ENCODE assay signal across 38 mouse cellular contexts in the genomic region with DNA sequence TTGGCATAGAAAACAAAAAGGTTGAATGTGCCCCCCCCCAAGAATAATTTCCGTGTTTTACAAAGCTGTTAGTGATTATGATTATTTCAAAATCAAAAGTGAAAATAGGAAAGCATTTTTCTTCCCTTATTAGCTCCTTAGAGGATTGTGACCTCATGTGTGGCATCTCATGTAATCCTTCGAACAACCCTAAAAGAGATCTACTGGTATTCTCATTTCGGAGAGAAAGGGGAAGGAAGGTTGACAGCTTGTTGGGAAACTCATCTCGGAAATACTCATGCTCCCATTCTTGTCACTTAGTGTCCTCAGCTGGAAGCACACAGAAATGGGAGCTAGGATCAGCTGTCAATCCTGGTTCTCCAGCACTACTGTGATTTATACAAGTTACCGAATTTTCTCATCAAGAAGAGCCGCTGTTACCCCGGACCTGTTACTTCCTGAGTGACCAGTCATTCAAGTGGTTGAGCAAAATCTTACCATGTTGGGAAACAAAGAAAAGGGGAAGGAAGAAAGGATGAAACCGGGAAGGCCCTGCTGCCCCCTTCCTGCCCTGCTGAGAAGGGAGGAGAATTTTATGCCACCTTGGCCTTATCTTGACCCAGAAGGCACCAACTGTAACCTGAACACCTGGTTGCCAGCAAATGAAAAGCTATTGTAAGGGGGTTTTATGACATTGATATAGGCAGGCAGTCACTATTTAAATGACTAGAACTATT. TPM values are rescaled to one million over a fixed set of nuclear protein-coding genes. Genes with fewer than 3 reads are reported as not detected.
DNase-seq lines count a peak whose midpoint lies in the region; ATAC-seq and TF ChIP-seq lines count a peak whose summit lies in the region.
"Had no signal": no experiment of that assay in that cellular context is flagged by ENCODE, and none has a peak within 500 bp of the region (broad histone marks: within the 10 kb centered on the region; RNA-seq: fewer than 3 reads in every experiment).

No protein-coding gene starts in this region.

- no peak overlapping the region for H3K9ac ChIP-seq in intestine, embryonic 16.5 days (ENCODE audit: low read depth, low read length)
- no peak overlapping the region for H3K9ac ChIP-seq in intestine, embryonic 15.5 days
- H3K9ac ChIP-seq: forebrain, embryonic 13.5 days; hindbrain, embryonic 14.5 days; limb, embryonic 15.5 days; liver, embryonic 15.5 days; midbrain, embryonic 12.5 days had no signal

- H3K27me3 ChIP-seq in intestine, embryonic 16.5 days (replicated peaks; ENCODE audit: control insufficient read depth, insufficient read depth, low read length), result no peaks in the 10 kb centered on the region
- no peaks in the 10 kb centered on the region for H3K27me3 ChIP-seq in intestine, embryonic 15.5 days (replicated peaks)
- no peaks in the 10 kb centered on the region for H3K27me3 ChIP-seq in small intestine, adult 2 months (ENCODE audit: control insufficient read depth, insufficient read depth, low read length)
- H3K27me3 ChIP-seq: forebrain, embryonic 13.5 days; limb, embryonic 15.5 days; liver, embryonic 15.5 days; midbrain, embryonic 12.5 days had no signal

- H3K36me3 ChIP-seq in intestine, embryonic 16.5 days (ENCODE audit: control insufficient read depth, insufficient read depth, low read length), result peaks cover 4% of the 10 kb centered on the region
- no peaks in the 10 kb centered on the region for H3K36me3 ChIP-seq in intestine, embryonic 15.5 days
- peaks cover 55% of the 10 kb centered on the region for H3K36me3 ChIP-seq in small intestine, adult 2 months (ENCODE audit: control insufficient read depth, insufficient read depth, low read length)

- TF ChIP-seq POLR2A in small intestine, adult 2 months (IDR thresholded peaks at IDR 0.05; ENCODE audit: low read depth, low read length), result no peak

- no peak overlapping the region for H3K27ac ChIP-seq in intestine, embryonic 16.5 days (ENCODE audit: low read length)
- H3K27ac ChIP-seq in intestine, embryonic 15.5 days, result no peak overlapping the region
- H3K27ac ChIP-seq in small intestine, adult 2 months (ENCODE audit: insufficient read depth, low read depth, low read length), result peak overlapping the region; percentile 70
- no peak overlapping the region for H3K27ac ChIP-seq in left cerebral cortex, adult 2 months
- H3K27ac ChIP-seq: forebrain, embryonic 13.5 days; hindbrain, embryonic 14.5 days; kidney, postnatal 0 days; limb, embryonic 15.5 days; liver, embryonic 15.5 days; midbrain, embryonic 12.5 days; stomach, postnatal 0 days had no signal

- WGBS in intestine, embryonic 16.5 days, result 84% methylated on average over 8 of the region's 8 CpGs
- 89% methylated on average over 8 of the region's 8 CpGs for WGBS in intestine, embryonic 15.5 days
- 34% methylated on average over 8 of the region's 8 CpGs for WGBS in small intestine, adult 2 months

- H3K9me3 ChIP-seq in intestine, embryonic 16.5 days (ENCODE audit: control insufficient read depth, low read length), result no peaks in the 10 kb centered on the region
- no peaks in the 10 kb centered on the region for H3K9me3 ChIP-seq in intestine, embryonic 15.5 days
- H3K9me3 ChIP-seq: forebrain, embryonic 13.5 days; G1E; limb, embryonic 15.5 days; liver, embryonic 15.5 days had no signal

- no peak overlapping the region for H3K4me2 ChIP-seq in intestine, embryonic 16.5 days (ENCODE audit: low read depth, low read length)
- H3K4me2 ChIP-seq in intestine, embryonic 15.5 days (replicated peaks), result no peak overlapping the region
- H3K4me2 ChIP-seq: forebrain, embryonic 13.5 days; heart, embryonic 11.5 days; hindbrain, embryonic 14.5 days; limb, embryonic 15.5 days; liver, embryonic 15.5 days; midbrain, embryonic 12.5 days had no signal

- no peak for TF ChIP-seq CTCF in small intestine, adult 2 months (IDR thresholded peaks at IDR 0.05; ENCODE audit: extremely low read depth, insufficient read length, insufficient replicate concordance, low read depth, low read length)
- TF ChIP-seq CTCF in left cerebral cortex, adult 2 months (IDR thresholded peaks at IDR 0.05), result no peak

- intact Hi-C loops in left cerebral cortex, adult 2 months (cut with DNase I), result no loop called here

- H3K4me3 ChIP-seq in intestine, embryonic 16.5 days (ENCODE audit: low read length), result no peak overlapping the region
- no peak overlapping the region for H3K4me3 ChIP-seq in intestine, embryonic 15.5 days (replicated peaks)
- no peak overlapping the region for H3K4me3 ChIP-seq in small intestine, adult 2 months (ENCODE audit: low read depth, low read length)
- H3K4me3 ChIP-seq in left cerebral cortex, adult 2 months, result no peak overlapping the region
- H3K4me3 ChIP-seq: forebrain, embryonic 13.5 days; limb, embryonic 15.5 days; liver, embryonic 15.5 days; midbrain, embryonic 12.5 days had no signal

- ATAC-seq in intestine, embryonic 16.5 days, result peak; percentile 34
- ATAC-seq in intestine, embryonic 15.5 days, result no peak
- peak; percentile 41 for ATAC-seq in common myeloid progenitor, adult 5-6 weeks (replicated peaks; ENCODE audit: low read depth, poor library complexity, severe bottlenecking)
- peak; percentile 90 for ATAC-seq in megakaryocyte, adult 5-6 weeks (ENCODE audit: poor library complexity, severe bottlenecking)
- ATAC-seq: forebrain, embryonic 13.5 days had no signal

- no peak for DNase-seq in left cerebral cortex, adult 2 months (ENCODE audit: extremely low spot score in 1 of 2, low spot score in 2 of 2)
- no peak for DNase-seq in thymus, postnatal 4 days
- no peak for DNase-seq in frontal cortex, postnatal 36 days (ENCODE audit: low spot score in 2 of 2)
- DNase-seq: adrenal gland, postnatal 10 days; cerebellum, adult 2 months; cerebellum, postnatal 14 days; gastrocnemius, postnatal 14 days; heart, adult 18-20 months; heart, postnatal 4 days; kidney, adult 8-10 months; kidney, postnatal 4 days; left cerebral cortex, postnatal 4 days; lung, postnatal 4 days; retina, postnatal 1 day; right cerebral cortex, postnatal 14 days; thymus, adult 18-20 months; thymus, postnatal 25 days had no signal

- H3K4me1 ChIP-seq in intestine, embryonic 16.5 days (ENCODE audit: control insufficient read depth, insufficient read depth, low read length), result 0 out of 2 replicates have a peak, but pooled peaks cover 2% of the 10 kb centered on the region
- H3K4me1 ChIP-seq in intestine, embryonic 15.5 days (replicated peaks), result no peaks in the 10 kb centered on the region
- peaks cover 18% of the 10 kb centered on the region; the same call in 1 of the 2 replicates for H3K4me1 ChIP-seq in small intestine, adult 2 months (ENCODE audit: control insufficient read depth, insufficient read depth, insufficient read length, low read length)
- H3K4me1 ChIP-seq: forebrain, embryonic 13.5 days; limb, embryonic 15.5 days; liver, embryonic 15.5 days; midbrain, embryonic 12.5 days had no signal

RNA-seq across cellular contexts. Expression of gene Tm4sf20, which starts 6.6 kb away (rescaled TPM):
- 201 and 234 TPM in 2 replicates for polyA plus RNA-seq in intestine, embryonic 16.5 days (2015; fragmentation: Nextera tagmentation; extraction: Ambion mirVana)
- polyA plus RNA-seq in intestine, embryonic 15.5 days (2015; fragmentation: Nextera tagmentation; extraction: Ambion mirVana), result 141 and 153 TPM in 2 replicates
- not detected in 2 replicates for total RNA-seq in common myeloid progenitor, adult 5-6 weeks (2017)
- not detected in 2 replicates for total RNA-seq in megakaryocyte, adult 5-6 weeks (2015)
- total RNA-seq in megakaryocyte, adult 5-6 weeks (2017), result not detected in 2 replicates
- polyA plus RNA-seq in small intestine, adult 2 months (2012; rRNA removed), result 38.1 and 224 TPM in 2 replicates
- total RNA-seq in left cerebral cortex, adult 2 months (2021), result not detected
- total RNA-seq: adrenal gland, postnatal 10 days; G1E; gastrocnemius, postnatal 14 days; heart, adult 18-20 months; heart, postnatal 4 days; layer of hippocampus, adult 8-10 months; layer of hippocampus, postnatal 25 days; left cerebral cortex, postnatal 4 days; midbrain, postnatal 0 days had no signal
- polyA plus RNA-seq: cerebellum, adult 2 months; embryonic facial prominence, embryonic 11.5 days; G1E; hindbrain, embryonic 14.5 days; limb, embryonic 15.5 days; lung, embryonic 16.5 days; midbrain, postnatal 0 days; neural tube, embryonic 14.5 days had no signal

RNA-seq across cellular contexts. Expression of gene Gm47791, which starts 9.4 kb away (rescaled TPM):
- polyA plus RNA-seq in intestine, embryonic 16.5 days (2015; fragmentation: Nextera tagmentation; extraction: Ambion mirVana), result not detected in 2 replicates
- not detected in 2 replicates for polyA plus RNA-seq in intestine, embryonic 15.5 days (2015; fragmentation: Nextera tagmentation; extraction: Ambion mirVana)
- total RNA-seq in common myeloid progenitor, adult 5-6 weeks (2017), result not detected in 2 replicates
- not detected in 2 replicates for total RNA-seq in megakaryocyte, adult 5-6 weeks (2015)
- not detected in 2 replicates for total RNA-seq in megakaryocyte, adult 5-6 weeks (2017)
- not detected in 2 replicates for polyA plus RNA-seq in small intestine, adult 2 months (2012; rRNA removed)
- not detected for total RNA-seq in left cerebral cortex, adult 2 months (2021)
- total RNA-seq: adrenal gland, postnatal 10 days; G1E; gastrocnemius, postnatal 14 days; heart, adult 18-20 months; heart, postnatal 4 days; layer of hippocampus, adult 8-10 months; layer of hippocampus, postnatal 25 days; left cerebral cortex, postnatal 4 days; midbrain, postnatal 0 days had no signal
- polyA plus RNA-seq: cerebellum, adult 2 months; embryonic facial prominence, embryonic 11.5 days; forebrain, embryonic 13.5 days; G1E; heart, embryonic 11.5 days; heart, embryonic 16.5 days; hindbrain, embryonic 14.5 days; kidney, postnatal 0 days; limb, embryonic 15.5 days; liver, embryonic 15.5 days; lung, embryonic 16.5 days; midbrain, embryonic 12.5 days; midbrain, postnatal 0 days; neural tube, embryonic 14.5 days; stomach, postnatal 0 days had no signal

RNA-seq across cellular contexts. Expression of gene Mff, which starts 36.9 kb away (rescaled TPM):
- 166 and 173 TPM in 2 replicates for polyA plus RNA-seq in intestine, embryonic 16.5 days (2015; fragmentation: Nextera tagmentation; extraction: Ambion mirVana)
- polyA plus RNA-seq in intestine, embryonic 15.5 days (2015; fragmentation: Nextera tagmentation; extraction: Ambion mirVana), result 157 and 188 TPM in 2 replicates
- 49.9 and 59.7 TPM in 2 replicates for total RNA-seq in common myeloid progenitor, adult 5-6 weeks (2017)
- 131 and 148 TPM in 2 replicates for total RNA-seq in megakaryocyte, adult 5-6 weeks (2015)
- 83.4 and 116 TPM in 2 replicates for total RNA-seq in megakaryocyte, adult 5-6 weeks (2017)
- 22.3 and 31.7 TPM in 2 replicates for polyA plus RNA-seq in small intestine, adult 2 months (2012; rRNA removed)
- total RNA-seq in left cerebral cortex, adult 2 months (2021), result 100 to 1,000 TPM; 263 to 273 TPM
